Mouse (Mus musculus): ENCODE measurements around the gene Ppil4.
A peak's percentile ranks its signal among the peaks of the same experiment; 100 is the strongest.

The Ppil4 gene

GRCm38 (mm10) chr10:7863411-7863810, 70.7 kb downstream of the Ppil4 start:
- DNase-seq = no peak

- DNase-seq = no peak
Observed at GRCm38 (mm10) chr10:7864184-7864583, 71.5 kb downstream of the Ppil4 start.

GRCm38 (mm10) chr10:7864806-7865205, 72.1 kb downstream of the Ppil4 start:
- DNase-seq = no peak

- peak; percentile 45 for DNase-seq
Observed at GRCm38 (mm10) chr10:7866762-7867665, 74.3 kb downstream of the Ppil4 start.

GRCm38 (mm10) chr10:7867666-7868030, 75.0 kb downstream of the Ppil4 start:
- DNase-seq = no peak

- DNase-seq = no peak
Observed at GRCm38 (mm10) chr10:7869746-7870145, 77.1 kb downstream of the Ppil4 start.

GRCm38 (mm10) chr10:7870571-7871315, 78.1 kb downstream of the Ppil4 start:
- peak; percentile 67 for DNase-seq

- no peak for DNase-seq
Observed at GRCm38 (mm10) chr10:7871381-7872020, 78.8 kb downstream of the Ppil4 start.
